Mouse (Mus musculus) kidney, adult 11 months (tissue): ENCODE measurements at regions not wholly inside any gene's neighbourhood (a gene's known extent, or its start where the extent isn't known, plus 50 kb on each side); places are given as distances from the start of the nearest gene placed in this dataset.
A peak's percentile ranks its signal among the peaks of the same experiment; 100 is the strongest.

Experiments used
- DNase-seq: peaks from one replicate; pipeline ENCODE4 v3.0.0; 2022

- DNase-seq = no peak
Observed at GRCm38 (mm10) chr11:19355179-19355578, 336.4 kb upstream of the Meis1 start.

GRCm38 (mm10) chr11:19356151-19356550 is 337.4 kb upstream of the Meis1 start:
- no peak for DNase-seq

- DNase-seq = no peak
Observed at GRCm38 (mm10) chr11:19369152-19369551, 350.4 kb upstream of the Meis1 start.

- no peak for DNase-seq
Observed at GRCm38 (mm10) chr11:19373476-19373875, 354.7 kb upstream of the Meis1 start.

GRCm38 (mm10) chr11:19380935-19381334 is 362.1 kb upstream of the Meis1 start:
- DNase-seq = no peak

- DNase-seq = no peak
Observed at GRCm38 (mm10) chr11:19389136-19389535, 370.4 kb upstream of the Meis1 start.

- DNase-seq = no peak
Observed at GRCm38 (mm10) chr11:19392190-19392589, 373.4 kb upstream of the Meis1 start.

GRCm38 (mm10) chr11:19394372-19394771 is 375.6 kb upstream of the Meis1 start:
- DNase-seq = no peak

GRCm38 (mm10) chr11:19400396-19400795 is 381.6 kb upstream of the Meis1 start:
- DNase-seq = no peak

GRCm38 (mm10) chr11:19420143-19420542 is 401.4 kb upstream of the Meis1 start:
- no peak for DNase-seq

- no peak for DNase-seq
Observed at GRCm38 (mm10) chr11:19423268-19423667, 404.5 kb upstream of the Meis1 start.

- DNase-seq = peak; percentile 37
Observed at GRCm38 (mm10) chr11:19423841-19424815, 405.3 kb upstream of the Meis1 start.

GRCm38 (mm10) chr11:19427559-19427958 is 408.8 kb upstream of the Meis1 start:
- DNase-seq = no peak

GRCm38 (mm10) chr11:19433680-19434619 is 415.2 kb upstream of the Meis1 start:
- no peak for DNase-seq

GRCm38 (mm10) chr11:19438385-19438784 is 419.6 kb upstream of the Meis1 start:
- no peak for DNase-seq

GRCm38 (mm10) chr11:19441936-19442335 is 423.2 kb upstream of the Meis1 start:
- DNase-seq = no peak

- DNase-seq = no peak
Observed at GRCm38 (mm10) chr11:19455391-19456290, 436.9 kb upstream of the Meis1 start.

- DNase-seq = no peak
Observed at GRCm38 (mm10) chr11:19456577-19456976, 437.8 kb upstream of the Meis1 start.

GRCm38 (mm10) chr11:19463730-19464358 is 445.1 kb upstream of the Meis1 start:
- DNase-seq = no peak

GRCm38 (mm10) chr11:19468373-19468772 is 449.6 kb upstream of the Meis1 start:
- DNase-seq = no peak

GRCm38 (mm10) chr11:19468803-19469202 is 450.0 kb upstream of the Meis1 start:
- no peak for DNase-seq
